Mouse (Mus musculus) subcutaneous adipose tissue, adult 2 months (tissue): ENCODE results near the gene Ints6l. TPM values are rescaled to one million over a fixed set of nuclear protein-coding genes. Genes with fewer than 3 reads are reported as not detected.

ENCODE experiments used
- polyA plus RNA-seq: library from polyadenylated mRNA; depleted of rRNA; stranded (reverse); fragments of >200 nt; gene quantifications from 2 replicates; pipeline ENCODE4 v1.2.3, GENCODE M21; 2012; ENCODE audit warnings: low replicate concordance; rRNA removed

Gene Ints6l
- 15.2 and 39.5 TPM in 2 replicates for polyA plus RNA-seq

GRCm38 (mm10) chrX:56454671-56455371 lies at the start of gene Ints6l:
Gene Ints6l, plus strand, starts transcription at chrX:56454857.

GRCm38 (mm10) chrX:56447524-56448015 lies 7.1 kb upstream of the Ints6l start, which contains the start of gene Gm2174:
Gene Gm2174, plus strand, starts transcription at chrX:56447965.

GRCm38 (mm10) chrX:56524442-56524841 lies 69.8 kb downstream of the Ints6l start, which contains the start of gene Gm10477:
Gene Gm10477, plus strand, starts transcription at chrX:56524742.

GRCm38 (mm10) chrX:56549506-56549905 lies 94.8 kb downstream of the Ints6l start, which contains the start of gene Gm648:
Gene Gm648, minus strand, starts transcription at chrX:56549606.

Other genes starting within 250 kb of the Ints6l start
- gene Gm773, start 242.0 kb upstream of the Ints6l start, polyA plus RNA-seq = not detected in 2 replicates
- 1.5 TPM in 2 replicates for gene Zfp449, start 108.5 kb upstream of the Ints6l start, polyA plus RNA-seq
- gene Smim10l2a, start 80.3 kb upstream of the Ints6l start, polyA plus RNA-seq = 0.54 and 1.1 TPM in 2 replicates
- gene Gm2174, start 6.9 kb upstream of the Ints6l start, polyA plus RNA-seq = 0.59 TPM in 1 of 2 replicates, not detected in the other
- not detected in 2 replicates for gene Gm10477, start 69.9 kb downstream of the Ints6l start, polyA plus RNA-seq
- not detected in 2 replicates for gene Gm648, start 94.7 kb downstream of the Ints6l start, polyA plus RNA-seq
- gene Mmgt1, start 143.2 kb downstream of the Ints6l start, polyA plus RNA-seq = 12.1 and 15.8 TPM in 2 replicates
- gene Slc9a6, start 154.9 kb downstream of the Ints6l start, polyA plus RNA-seq = 32.4 and 34.4 TPM in 2 replicates